Mouse (Mus musculus) layer of hippocampus, adult 6 months (tissue): ENCODE results near the gene Cyp4f39. TPM values are rescaled to one million over a fixed set of nuclear protein-coding genes. Genes with fewer than 3 reads are reported as not detected.

Experiments used
- long read RNA-seq, 2 experiments: library from polyadenylated mRNA; unstranded; transcript quantifications; one replicate each; pipeline ENCODE4 v2.0.0; 2019 to 2020
- polyA plus RNA-seq: library from polyadenylated mRNA; unstranded; fragments of <200 nt; fragmentation: Nextera tagmentation; gene quantifications from 2 replicates; pipeline ENCODE4 v1.2.3, GENCODE M21; 2021

The Cyp4f39 gene
- polyA plus RNA-seq = 0.11 TPM in 1 of 2 replicates, not detected in the other
- long read RNA-seq, experiment 1 = 0 reads
- long read RNA-seq, experiment 2 = 0 reads

DNA sequence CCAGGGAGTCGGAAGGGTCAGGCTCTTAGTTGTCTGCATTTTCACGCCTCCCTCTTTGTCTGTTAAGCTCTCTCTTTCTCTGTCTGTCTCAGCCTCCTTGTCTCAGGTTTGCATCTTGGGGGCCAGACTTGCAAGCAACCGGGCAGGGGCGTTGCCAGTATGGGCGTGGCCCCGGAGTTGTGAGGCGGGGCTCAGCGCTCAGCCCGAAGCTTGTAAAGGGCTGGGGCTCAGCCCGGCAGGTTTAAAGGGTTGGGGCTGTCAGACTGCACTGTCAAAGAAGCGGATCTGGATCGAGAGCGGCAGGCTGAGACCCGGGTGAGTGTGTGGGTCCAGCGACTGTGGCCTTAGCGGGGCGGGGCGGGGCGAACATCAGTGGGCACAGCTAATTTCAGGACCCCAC lies at the start of gene Cyp4f39:
Gene Cyp4f39, plus strand, starts transcription at position 242 of the 400 bp plus-strand sequence.

DNA sequence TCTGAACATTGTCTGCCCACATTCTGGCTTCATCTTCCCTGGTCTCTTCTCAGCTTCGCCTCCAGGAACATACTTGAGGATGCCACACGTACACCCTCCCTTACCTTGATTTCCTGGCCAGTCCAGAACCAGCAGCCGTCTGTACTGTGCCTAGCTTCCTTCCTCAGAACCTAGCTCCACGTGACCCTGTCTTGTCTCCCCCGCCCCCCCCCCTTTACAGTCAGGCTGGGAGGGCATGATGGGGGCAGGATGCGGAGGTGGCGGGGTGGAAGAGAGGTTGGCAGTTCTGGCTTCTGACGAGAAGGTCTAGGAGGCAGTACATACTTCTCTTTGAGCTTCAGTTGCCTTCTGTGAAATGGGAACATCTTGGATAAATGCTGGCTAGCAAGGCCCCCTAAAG lies 49.1 kb upstream of the Cyp4f39 start, which contains the start of gene Rasal3:
Gene Rasal3, minus strand, starts transcription at position 167 of the 400 bp plus-strand sequence.

DNA sequence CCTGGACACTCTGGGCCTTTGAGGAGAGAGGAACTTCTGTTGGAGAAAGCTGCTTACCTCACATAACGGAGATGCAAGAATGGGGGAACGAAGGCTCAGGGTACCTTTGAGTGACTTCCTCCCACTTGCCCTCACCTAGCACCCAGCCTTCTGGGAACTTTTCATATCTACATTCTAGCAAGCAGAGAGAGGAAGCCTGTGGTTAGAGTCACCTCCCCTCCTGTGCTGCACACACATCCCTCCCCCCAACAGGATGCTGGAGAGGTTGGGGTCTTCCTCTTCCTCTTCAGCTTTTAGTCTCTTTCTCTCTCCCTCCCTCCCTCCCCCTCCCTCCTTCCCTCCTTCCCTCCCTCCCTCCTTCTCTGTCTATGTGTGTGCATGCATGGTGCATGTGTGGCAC lies 28.5 kb upstream of the Cyp4f39 start, which contains the start of gene Pglyrp2:
Gene Pglyrp2, minus strand, starts transcription at position 134 of the 400 bp plus-strand sequence.

GRCm38 (mm10) chr17:32505851-32506728 lies 53.6 kb downstream of the Cyp4f39 start, which contains the start of gene Cyp4f17:
Gene Cyp4f17 (plus strand): TSS chr17:32506050.

DNA sequence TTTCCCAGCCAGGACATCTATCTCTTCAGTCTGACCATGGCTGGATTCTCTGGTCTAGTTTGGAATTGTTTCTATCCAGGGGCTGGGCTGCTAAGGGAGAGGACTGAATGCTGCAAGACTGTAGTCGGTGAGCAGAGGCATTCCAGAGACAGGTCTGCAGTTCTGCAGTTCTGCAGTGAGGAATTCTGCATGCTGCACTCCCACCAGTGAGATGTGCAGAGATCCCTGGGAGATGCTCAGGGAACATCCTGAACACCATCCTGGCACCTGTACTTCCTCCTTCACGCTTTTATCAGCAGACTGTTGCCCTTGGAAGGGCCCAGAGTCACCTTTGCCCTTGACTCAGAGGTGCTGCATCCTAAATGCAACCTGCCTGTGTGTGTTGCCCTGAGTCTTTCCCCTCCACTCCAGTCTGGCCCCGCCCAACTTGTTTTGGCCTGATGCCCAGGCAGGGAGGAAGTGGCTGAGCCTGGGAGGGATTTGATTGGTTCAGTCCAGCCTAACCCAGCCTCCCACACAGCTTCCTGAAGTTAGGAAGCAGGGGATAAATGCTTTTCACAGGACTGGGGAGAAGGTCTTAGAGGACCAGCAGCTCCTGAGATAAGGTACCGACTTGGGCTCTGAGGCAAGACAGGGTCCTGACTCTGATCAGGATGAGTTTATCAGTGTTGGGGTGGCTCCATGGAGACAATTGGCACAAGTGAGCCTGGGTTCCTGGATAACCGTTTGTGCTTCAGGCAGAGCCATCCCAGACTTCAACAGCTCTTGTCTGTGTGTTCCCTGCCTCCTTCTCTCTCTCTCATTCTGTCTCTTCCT lies 83.7 kb downstream of the Cyp4f39 start, which contains the start of gene Cyp4f16:
Gene Cyp4f16, plus strand, starts transcription at position 508 of the 816 bp plus-strand sequence.

Other genes starting within 250 kb of the Cyp4f39 start
- gene Brd4, start 168.0 kb upstream of the Cyp4f39 start, polyA plus RNA-seq = 13.7 and 15.7 TPM in 2 replicates
- gene Akap8, start 131.5 kb upstream of the Cyp4f39 start, polyA plus RNA-seq = 6.3 and 7.4 TPM in 2 replicates
- gene Akap8l, start 102.1 kb upstream of the Cyp4f39 start, polyA plus RNA-seq = 29.5 and 30.4 TPM in 2 replicates
- gene Wiz, start 63.3 kb upstream of the Cyp4f39 start, polyA plus RNA-seq = 17.2 and 25.2 TPM in 2 replicates
- 1.2 and 1.5 TPM in 2 replicates for gene Rasal3, start 49.1 kb upstream of the Cyp4f39 start, polyA plus RNA-seq
- not detected in 2 replicates for gene Pglyrp2, start 28.6 kb upstream of the Cyp4f39 start, polyA plus RNA-seq
- gene Cyp4f17, start 53.3 kb downstream of the Cyp4f39 start, polyA plus RNA-seq = 1.8 and 2.9 TPM in 2 replicates
- 3.1 and 4.4 TPM in 2 replicates for gene Cyp4f16, start 83.8 kb downstream of the Cyp4f39 start, polyA plus RNA-seq
- gene Cyp4f37, start 168.6 kb downstream of the Cyp4f39 start, polyA plus RNA-seq = not detected in 2 replicates
- gene Cyp4f40, start 206.2 kb downstream of the Cyp4f39 start, polyA plus RNA-seq = not detected in 2 replicates
- gene Cyp4f15, start 232.9 kb downstream of the Cyp4f39 start, polyA plus RNA-seq = 14.1 and 17.7 TPM in 2 replicates